Mouse (Mus musculus) intestine, embryonic 16.5 days (tissue): ENCODE data around the gene Cyp11a1. TPM values are rescaled to one million over a fixed set of nuclear protein-coding genes. Genes with fewer than 3 reads are reported as not detected.
A peak's percentile ranks its signal among the peaks of the same experiment; 100 is the strongest.

Source experiments
- ATAC-seq: fragments of 200-750 bp; cut with Nextera tagmentation; 2 replicates; pipeline ENCODE4 v1.8.0; 2017; ENCODE audit warnings: moderate TSS enrichment, moderate library complexity
- H3K27ac ChIP-seq: fragments of 300-500 bp; sonication (generic); 2 replicates; pipeline ENCODE4 v1.5.1; 2014; ENCODE audit warnings: mild to moderate bottlenecking, low read length
- H3K27me3 ChIP-seq: fragments of 300-500 bp; sonication (generic); replicated peaks from 2 replicates; pipeline ENCODE4 v1.6.1; 2014; ENCODE audit warnings: low read length, control low read depth, mixed read lengths; ENCODE audit not compliant: control insufficient read depth, insufficient read depth
- H3K36me3 ChIP-seq: fragments of 300-500 bp; sonication (generic); 2 replicates; pipeline ENCODE4 v1.6.1; 2014; ENCODE audit warnings: low read length, control low read depth; ENCODE audit not compliant: control insufficient read depth, insufficient read depth
- H3K4me1 ChIP-seq: fragments of 300-500 bp; sonication (generic); 2 replicates; pipeline ENCODE4 v1.6.1; 2014; ENCODE audit warnings: low read length, control low read depth, mixed read lengths; ENCODE audit not compliant: control insufficient read depth, insufficient read depth
- H3K4me2 ChIP-seq: fragments of 300-500 bp; sonication (generic); 2 replicates; pipeline ENCODE4 v1.6.1; 2014; ENCODE audit warnings: low read depth, low read length, control low read depth
- H3K4me3 ChIP-seq: fragments of 300-500 bp; sonication (generic); 2 replicates; pipeline ENCODE4 v1.5.1; 2014; ENCODE audit warnings: mild to moderate bottlenecking, low read length
- H3K9ac ChIP-seq: fragments of 300-500 bp; sonication (generic); 2 replicates; pipeline ENCODE4 v1.6.1; 2014; ENCODE audit warnings: low read depth, low read length
- H3K9me3 ChIP-seq: fragments of 300-500 bp; sonication (generic); 2 replicates; pipeline ENCODE4 v1.6.1; 2016; ENCODE audit warnings: low read length, control low read depth; ENCODE audit not compliant: control insufficient read depth
- WGBS: fragments of 180-500 bp; shearing (Covaris S2); extraction: QIAGEN DNeasy Blood & Tissue Kit; methylation state at CpG from one replicate; pipeline ENCODE4 v1.1.7; 2014; 5-methylcytosine and 5-hydroxymethylcytosine counted together
- polyA plus RNA-seq: library from polyadenylated mRNA; unstranded; fragments of >200 nt; fragmentation: Nextera tagmentation; extraction: Ambion mirVana; gene quantifications from 2 replicates; pipeline ENCODE4 v1.2.1, GENCODE M21; 2015

Gene Cyp11a1
- polyA plus RNA-seq, 1 experiment from 2014 or later, result 22.4 TPM

DNA sequence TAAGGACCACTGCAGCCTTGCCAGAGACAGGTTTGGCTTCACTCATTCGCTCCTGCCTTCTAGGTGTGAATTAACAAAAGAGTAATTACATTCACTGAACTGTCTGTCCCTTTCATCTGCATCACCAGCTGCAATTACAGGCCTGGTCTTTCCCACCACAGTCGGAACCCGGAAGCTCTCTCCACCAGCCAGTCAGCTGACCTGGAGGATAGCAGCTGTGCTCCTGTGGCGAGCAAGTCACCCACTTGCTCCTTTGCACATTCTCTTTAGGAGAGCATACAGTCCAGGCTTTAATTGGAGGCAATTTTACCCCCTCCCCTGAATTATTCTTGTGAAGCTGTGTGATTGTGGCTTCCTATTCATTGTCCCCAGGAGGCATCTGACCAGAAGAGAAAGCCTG lies 39.4 kb downstream of the Cyp11a1 start:
- H3K27ac ChIP-seq, result no peak overlapping the region
- no peak overlapping the region for H3K4me2 ChIP-seq
- no peaks in the 10 kb centered on the region for H3K27me3 ChIP-seq
- WGBS, result 35% methylated on average over 4 of the region's 4 CpGs
- no peaks in the 10 kb centered on the region for H3K36me3 ChIP-seq
- H3K9ac ChIP-seq, result no peak overlapping the region
- H3K4me3 ChIP-seq, result no peak overlapping the region
- ATAC-seq, result no peak
- peaks cover 6% of the 10 kb centered on the region for H3K4me1 ChIP-seq
- H3K9me3 ChIP-seq, result no peaks in the 10 kb centered on the region

DNA sequence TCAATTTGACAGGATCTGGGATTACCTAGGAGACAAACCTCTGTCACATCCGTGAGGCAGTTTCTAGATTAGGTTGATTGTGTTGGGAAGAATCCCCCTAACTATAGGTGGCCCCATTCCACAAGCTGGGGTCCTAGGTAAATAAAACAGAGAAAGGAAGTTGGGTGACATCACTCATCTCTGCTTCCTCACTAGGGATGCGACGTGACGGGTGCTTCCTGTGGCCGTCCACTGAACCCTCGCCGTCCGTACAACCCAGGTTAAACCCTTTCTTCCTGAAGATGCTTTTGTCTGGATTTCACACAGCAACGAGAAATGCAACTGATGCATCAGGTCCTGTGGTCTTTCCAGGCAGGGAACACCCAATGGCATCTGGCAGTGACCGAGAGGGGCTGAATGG lies 40.9 kb downstream of the Cyp11a1 start:
- no peak overlapping the region for H3K4me2 ChIP-seq
- H3K9ac ChIP-seq, result no peak overlapping the region
- no peak for ATAC-seq
- H3K36me3 ChIP-seq, result no peaks in the 10 kb centered on the region
- H3K4me1 ChIP-seq, result peaks cover 6% of the 10 kb centered on the region
- H3K27me3 ChIP-seq, result no peaks in the 10 kb centered on the region
- WGBS, result 62% methylated on average over 10 of the region's 10 CpGs
- H3K9me3 ChIP-seq, result no peaks in the 10 kb centered on the region
- H3K4me3 ChIP-seq, result no peak overlapping the region
- no peak overlapping the region for H3K27ac ChIP-seq

DNA sequence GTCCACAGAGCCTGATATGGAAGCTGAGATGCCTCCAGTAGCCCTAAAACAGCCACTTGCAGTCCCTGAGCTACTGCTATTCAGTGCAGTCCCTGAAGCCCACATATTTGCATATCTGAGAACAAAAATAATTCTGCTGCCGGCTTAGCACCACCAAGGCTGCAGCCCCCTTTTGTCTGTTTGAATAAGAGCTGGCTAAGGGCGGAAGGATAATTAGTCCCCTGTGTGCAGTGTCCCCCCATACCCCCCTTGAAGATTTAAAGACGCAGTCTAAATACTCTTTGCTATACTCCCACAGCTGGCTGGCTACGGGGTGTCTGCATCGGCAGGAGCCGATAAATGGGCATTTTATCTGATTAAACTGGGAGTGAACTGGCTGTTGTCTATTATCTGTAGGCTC lies 42.4 kb downstream of the Cyp11a1 start:
- no peaks in the 10 kb centered on the region for H3K27me3 ChIP-seq
- no peak overlapping the region for H3K4me2 ChIP-seq
- 27% methylated on average over 6 of the region's 6 CpGs for WGBS
- peaks cover 4% of the 10 kb centered on the region; the same call in 1 of the 2 replicates for H3K4me1 ChIP-seq
- no peak overlapping the region for H3K4me3 ChIP-seq
- no peak for ATAC-seq
- no peak overlapping the region for H3K27ac ChIP-seq
- H3K36me3 ChIP-seq, result no peaks in the 10 kb centered on the region
- no peaks in the 10 kb centered on the region for H3K9me3 ChIP-seq
- no peak overlapping the region for H3K9ac ChIP-seq

DNA sequence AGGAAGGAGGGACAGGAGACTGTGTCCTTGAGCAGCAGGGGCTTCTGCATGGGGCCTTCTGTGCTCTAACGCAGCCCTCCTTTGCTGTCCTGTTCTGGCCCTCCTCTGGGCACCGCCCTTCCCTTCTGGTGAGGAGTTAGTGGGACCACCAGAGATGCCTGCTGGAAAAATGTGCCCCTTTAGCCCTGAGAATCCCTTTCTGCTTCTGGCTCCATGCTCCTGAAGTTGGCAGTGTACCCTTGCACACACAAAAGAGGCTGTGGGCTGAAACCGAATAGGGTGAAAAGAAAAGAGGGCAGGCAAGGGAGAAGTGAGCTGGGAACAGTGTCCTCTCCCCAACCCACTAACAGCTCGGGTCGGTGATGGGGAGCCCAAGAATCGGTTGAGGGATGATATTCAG lies 43.0 kb downstream of the Cyp11a1 start:
- WGBS, result 62% methylated on average over 6 of the region's 6 CpGs
- Histone ChIP-seq H3K27ac (no peak overlapping the region), H3K4me2 (no peak overlapping the region), H3K4me1 (peaks cover 4% of the 10 kb centered on the region; the same call in 1 of the 2 replicates), H3K4me3 (no peak overlapping the region), H3K9ac (no peak overlapping the region), H3K36me3 (no peaks in the 10 kb centered on the region), H3K9me3 (no peaks in the 10 kb centered on the region), H3K27me3 (no peaks in the 10 kb centered on the region)
- no peak for ATAC-seq

DNA sequence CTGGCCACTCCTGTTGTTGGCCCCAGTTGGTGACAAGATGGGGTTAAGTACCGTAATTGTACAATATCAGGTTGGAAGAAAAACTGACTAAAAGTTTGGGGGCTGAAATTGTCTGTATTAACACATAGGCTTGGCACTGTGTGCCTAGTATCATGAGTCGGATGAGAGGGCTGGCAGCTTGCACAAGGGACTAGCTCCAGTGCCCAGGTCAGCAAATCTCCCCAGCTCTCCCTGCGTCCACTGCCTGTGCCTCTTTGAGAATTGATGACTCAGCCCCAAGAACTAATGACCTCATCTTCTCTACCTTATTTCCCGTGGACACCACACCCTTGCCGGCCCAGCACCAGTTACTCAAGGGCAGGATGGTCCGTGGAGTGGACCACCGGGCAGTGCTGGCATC lies 43.6 kb downstream of the Cyp11a1 start:
- no peak overlapping the region for H3K4me3 ChIP-seq
- peaks cover 3% of the 10 kb centered on the region; the same call in 1 of the 2 replicates for H3K4me1 ChIP-seq
- no peaks in the 10 kb centered on the region for H3K27me3 ChIP-seq
- no peaks in the 10 kb centered on the region for H3K9me3 ChIP-seq
- no peak overlapping the region for H3K4me2 ChIP-seq
- H3K27ac ChIP-seq, result no peak overlapping the region
- H3K9ac ChIP-seq, result no peak overlapping the region
- 66% methylated on average over 7 of the region's 7 CpGs for WGBS
- ATAC-seq, result no peak
- no peaks in the 10 kb centered on the region for H3K36me3 ChIP-seq

DNA sequence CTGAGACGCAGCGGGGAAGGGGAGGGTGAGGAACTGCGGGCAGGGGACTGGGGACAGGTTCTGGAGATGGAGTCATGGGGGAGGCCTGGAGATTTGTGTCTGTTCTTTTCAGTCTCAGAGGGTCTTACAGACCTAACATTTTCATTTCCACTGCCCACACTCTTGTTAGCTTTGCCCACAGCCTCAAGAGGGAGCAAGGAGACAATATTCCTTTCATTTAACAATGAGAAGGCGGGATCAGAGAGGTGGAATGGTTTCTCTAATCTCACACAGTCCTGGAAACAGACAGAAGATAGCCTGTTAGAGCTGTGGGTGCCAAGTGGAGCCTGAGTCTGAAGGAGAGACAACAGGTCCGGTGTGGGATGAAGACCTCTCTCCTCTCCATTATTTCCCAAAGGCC lies 45.7 kb downstream of the Cyp11a1 start:
- Histone ChIP-seq H3K27me3 (no peaks in the 10 kb centered on the region), H3K4me1 (no peaks in the 10 kb centered on the region), H3K4me3 (no peak overlapping the region), H3K9me3 (no peaks in the 10 kb centered on the region), H3K4me2 (no peak overlapping the region), H3K9ac (no peak overlapping the region), H3K36me3 (no peaks in the 10 kb centered on the region), H3K27ac (no peak overlapping the region)
- no peak for ATAC-seq
- 30% methylated on average over 5 of the region's 5 CpGs for WGBS

DNA sequence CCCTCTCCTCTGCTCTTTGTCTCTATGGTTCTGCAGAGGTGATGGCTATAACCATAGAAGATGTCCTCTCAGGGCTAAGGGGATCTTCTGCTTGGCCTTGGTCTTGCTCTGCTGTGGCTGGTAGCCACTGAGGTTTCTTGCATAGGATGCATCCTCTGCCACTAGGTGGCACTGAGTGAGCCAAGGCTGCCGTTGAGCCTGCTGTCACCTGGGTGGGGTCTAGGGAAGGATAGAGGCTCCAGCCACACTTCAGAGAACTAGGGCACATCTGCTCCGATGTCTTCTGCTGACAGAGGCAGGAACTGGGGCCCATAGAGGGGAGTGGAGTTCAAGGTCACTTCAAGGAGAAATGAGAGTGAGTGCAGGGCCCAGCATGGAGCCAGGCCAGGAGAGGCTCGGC lies 46.9 kb downstream of the Cyp11a1 start:
- no peak overlapping the region for H3K4me2 ChIP-seq
- no peaks in the 10 kb centered on the region for H3K27me3 ChIP-seq
- no peaks in the 10 kb centered on the region for H3K9me3 ChIP-seq
- no peaks in the 10 kb centered on the region for H3K4me1 ChIP-seq
- WGBS, result 23% methylated on average over 3 of the region's 3 CpGs
- ATAC-seq, result peak; percentile 28; the same call in 1 of the 2 replicates
- H3K9ac ChIP-seq, result no peak overlapping the region
- H3K4me3 ChIP-seq, result no peak overlapping the region
- no peaks in the 10 kb centered on the region for H3K36me3 ChIP-seq
- H3K27ac ChIP-seq, result no peak overlapping the region

DNA sequence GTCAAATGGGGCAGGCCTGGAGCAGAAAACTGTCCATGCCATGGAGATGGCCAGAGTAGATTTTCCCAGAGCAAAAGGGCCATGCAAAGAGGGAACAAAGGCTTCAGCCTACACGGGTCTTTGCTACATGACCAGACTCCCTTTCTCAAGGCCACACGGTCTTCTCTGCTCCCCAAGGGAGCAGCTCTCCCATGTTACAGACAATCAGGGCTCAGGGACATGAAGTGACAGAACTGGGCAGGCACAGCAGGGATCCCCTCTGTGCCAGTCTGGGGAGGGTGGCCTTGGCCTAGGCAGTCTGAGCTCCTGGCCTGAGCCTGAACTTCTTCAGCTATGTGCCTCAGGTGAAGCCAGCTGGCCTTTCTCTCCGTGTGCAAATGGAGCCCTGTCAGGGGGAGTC lies 47.3 kb downstream of the Cyp11a1 start:
- 55% methylated on average over 3 of the region's 3 CpGs for WGBS
- ATAC-seq, result no peak

DNA sequence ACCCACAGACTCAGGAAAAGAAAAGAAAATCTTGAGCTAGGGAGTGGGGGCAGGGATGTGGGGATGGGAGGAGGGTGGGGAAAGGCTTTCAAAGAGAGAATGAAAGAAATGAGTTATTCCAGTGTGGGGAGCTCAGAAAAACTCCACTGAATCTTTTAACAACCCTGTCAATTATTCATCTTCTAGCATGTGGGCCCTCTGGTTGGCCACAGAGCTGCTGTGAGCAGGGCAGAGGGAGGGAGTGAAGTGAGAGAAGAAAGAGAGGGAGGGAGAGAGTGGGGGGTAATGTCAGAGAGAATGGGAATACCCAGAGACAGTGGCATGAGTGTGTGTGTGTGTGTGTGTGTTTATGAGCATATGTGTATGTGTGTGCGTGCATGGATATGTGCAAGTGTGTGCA lies 47.8 kb downstream of the Cyp11a1 start:
- no peaks in the 10 kb centered on the region for H3K36me3 ChIP-seq
- no peak overlapping the region for H3K27ac ChIP-seq
- no peaks in the 10 kb centered on the region for H3K27me3 ChIP-seq
- H3K4me1 ChIP-seq, result no peaks in the 10 kb centered on the region
- H3K9ac ChIP-seq, result no peak overlapping the region
- WGBS, result 100% methylated on average over 1 of the region's 1 CpGs
- no peaks in the 10 kb centered on the region for H3K9me3 ChIP-seq
- no peak for ATAC-seq
- H3K4me3 ChIP-seq, result no peak overlapping the region
- H3K4me2 ChIP-seq, result no peak overlapping the region

More for the DNA sequence above, 47.3 kb downstream of the Cyp11a1 start:
- Histone ChIP-seq H3K36me3 (no peaks in the 10 kb centered on the region), H3K27ac (no peak overlapping the region), H3K4me2 (no peak overlapping the region), H3K4me3 (no peak overlapping the region), H3K27me3 (no peaks in the 10 kb centered on the region), H3K4me1 (no peaks in the 10 kb centered on the region), H3K9ac (no peak overlapping the region), H3K9me3 (no peaks in the 10 kb centered on the region)

DNA sequence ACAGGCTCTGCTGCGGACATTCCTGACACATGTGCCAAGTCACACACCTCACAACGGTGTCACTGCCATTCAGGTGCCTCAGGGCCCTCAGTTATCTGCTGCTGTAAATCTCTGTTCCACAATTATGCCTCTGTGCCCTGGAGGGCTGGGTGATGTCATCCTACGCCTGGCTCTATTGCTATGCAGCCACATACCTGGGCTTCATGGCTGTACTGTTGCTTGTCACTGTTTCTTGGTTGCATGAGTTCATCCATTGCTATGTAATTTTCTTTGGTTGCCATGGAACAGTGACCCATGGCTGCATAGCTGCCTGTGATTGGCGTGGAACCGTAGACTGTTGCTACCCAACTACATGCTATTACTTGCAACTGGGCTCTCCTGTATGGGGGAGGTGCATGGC lies 49.5 kb downstream of the Cyp11a1 start:
- H3K27ac ChIP-seq, result no peak overlapping the region
- H3K4me3 ChIP-seq, result no peak overlapping the region
- H3K36me3 ChIP-seq, result no peaks in the 10 kb centered on the region
- no peaks in the 10 kb centered on the region for H3K9me3 ChIP-seq
- H3K4me1 ChIP-seq, result no peaks in the 10 kb centered on the region
- no peak overlapping the region for H3K9ac ChIP-seq
- H3K4me2 ChIP-seq, result no peak overlapping the region
- peak; percentile 42; the same call in 1 of the 2 replicates for ATAC-seq
- H3K27me3 ChIP-seq, result no peaks in the 10 kb centered on the region
- 66% methylated on average over 5 of the region's 5 CpGs for WGBS
